Mouse (Mus musculus) forebrain, embryonic 11.5 days (tissue): Measurements from ENCODE around the gene Rasal3. TPM values are rescaled to one million over a fixed set of nuclear protein-coding genes. Genes with fewer than 3 reads are reported as not detected.

Experiments
- ATAC-seq: fragments of 200-750 bp; cut with Nextera tagmentation; replicated peaks from 2 replicates; pipeline ENCODE4 v1.8.0; 2017; ENCODE audit warnings: moderate TSS enrichment; ENCODE audit not compliant: low FRiP score
- DNase-seq: peaks from one replicate; pipeline ENCODE4 v3.0.0-alpha.2; 2017; ENCODE audit warnings: low spot score
- H3K27ac ChIP-seq: fragments of 300-500 bp; sonication (generic); 2 replicates; pipeline ENCODE4 v1.5.1; 2014; ENCODE audit warnings: low read depth, low read length
- H3K27me3 ChIP-seq: fragments of 300-500 bp; sonication (generic); 2 replicates; pipeline ENCODE4 v1.6.1; 2014; ENCODE audit warnings: mild to moderate bottlenecking, low read length, mixed read lengths; ENCODE audit not compliant: control insufficient read depth, insufficient read depth
- H3K36me3 ChIP-seq: fragments of 300-500 bp; sonication (generic); 2 replicates; pipeline ENCODE4 v1.6.1; 2014; ENCODE audit warnings: mild to moderate bottlenecking, low read length, moderate library complexity, mixed read lengths; ENCODE audit not compliant: control insufficient read depth, insufficient read depth
- H3K4me1 ChIP-seq: fragments of 300-500 bp; sonication (generic); replicated peaks from 2 replicates; pipeline ENCODE4 v1.6.1; 2014; ENCODE audit warnings: low read length, mixed read lengths; ENCODE audit not compliant: control insufficient read depth, insufficient read depth
- H3K4me2 ChIP-seq: fragments of 300-500 bp; sonication (generic); 2 replicates; pipeline ENCODE4 v1.6.1; 2014; ENCODE audit warnings: low read depth, mild to moderate bottlenecking, low read length, moderate library complexity, mixed read lengths; ENCODE audit not compliant: severe bottlenecking
- H3K4me3 ChIP-seq: fragments of 300-500 bp; sonication (generic); 2 replicates; pipeline ENCODE4 v1.5.1; 2014; ENCODE audit warnings: low read depth, low read length
- H3K9ac ChIP-seq: fragments of 300-500 bp; sonication (generic); 2 replicates; pipeline ENCODE4 v1.6.1; 2014; ENCODE audit warnings: low read length
- H3K9me3 ChIP-seq: fragments of 300-500 bp; sonication (generic); 2 replicates; pipeline ENCODE4 v1.6.1; 2016; ENCODE audit warnings: low read length, mixed read lengths; ENCODE audit not compliant: control insufficient read depth
- WGBS: fragments of 180-500 bp; shearing (Covaris S2); extraction: QIAGEN DNeasy Blood & Tissue Kit; methylation state at CpG from one replicate; pipeline ENCODE4 v1.1.7; 2014; 5-methylcytosine and 5-hydroxymethylcytosine counted together
- polyA plus RNA-seq: library from polyadenylated mRNA; unstranded; fragments of >200 nt; fragmentation: Nextera tagmentation; extraction: Ambion mirVana; gene quantifications from 2 replicates; pipeline ENCODE4 v1.2.1, GENCODE M21; 2014

Gene Rasal3
- polyA plus RNA-seq, 1 experiment from 2014 or later: 0.21 TPM

GRCm38 (mm10) chr17:32402779-32403157 lies 615 bp downstream of the Rasal3 start:
- 80% methylated on average over 11 of the region's 11 CpGs for WGBS
- no peak overlapping the region for H3K4me3 ChIP-seq
- ATAC-seq (no peak), DNase-seq (no peak)
- H3K27ac ChIP-seq: no peak overlapping the region
- H3K9ac ChIP-seq: no peak overlapping the region
- no peak overlapping the region for H3K4me2 ChIP-seq
- peaks cover 10% of the 10 kb centered on the region for H3K27me3 ChIP-seq
- H3K4me1 ChIP-seq: no peaks in the 10 kb centered on the region
- H3K36me3 ChIP-seq: no peaks in the 10 kb centered on the region
- H3K9me3 ChIP-seq: no peaks in the 10 kb centered on the region

- no peaks in the 10 kb centered on the region for H3K4me1 ChIP-seq
- DNase-seq (no peak), ATAC-seq (no peak)
- H3K27ac ChIP-seq: no peak overlapping the region
- no peak overlapping the region for H3K4me2 ChIP-seq
- no peak overlapping the region for H3K4me3 ChIP-seq
- peaks cover 16% of the 10 kb centered on the region for H3K27me3 ChIP-seq
- no peaks in the 10 kb centered on the region for H3K9me3 ChIP-seq
- no peak overlapping the region for H3K9ac ChIP-seq
- no peaks in the 10 kb centered on the region for H3K36me3 ChIP-seq
- 91% methylated on average over 9 of the region's 9 CpGs for WGBS
Measured at GRCm38 (mm10) chr17:32402011-32402778, 1.2 kb downstream of the Rasal3 start.

- Histone ChIP-seq H3K27me3 (peaks cover 68% of the 10 kb centered on the region), H3K36me3 (no peaks in the 10 kb centered on the region), H3K4me2 (0 out of 2 replicates have a peak overlapping the region, but pooled peaks have one; percentile 24), H3K4me1 (peaks cover 4% of the 10 kb centered on the region; the same call in 1 of the 2 replicates), H3K9me3 (no peaks in the 10 kb centered on the region), H3K9ac (no peak overlapping the region), H3K27ac (no peak overlapping the region), H3K4me3 (peak overlapping the region; percentile 14; the same call in 1 of the 2 replicates)
- no peak for ATAC-seq
- peak; percentile 51 for DNase-seq
- WGBS: 3% methylated on average over 37 of the region's 37 CpGs
Measured at GRCm38 (mm10) chr17:32396266-32396665, 7.1 kb downstream of the Rasal3 start.

- Histone ChIP-seq H3K36me3 (no peaks in the 10 kb centered on the region), H3K27ac (no peak overlapping the region), H3K4me1 (peaks cover 4% of the 10 kb centered on the region; the same call in 1 of the 2 replicates), H3K4me2 (no peak overlapping the region), H3K4me3 (no peak overlapping the region), H3K9me3 (no peaks in the 10 kb centered on the region), H3K27me3 (peaks cover 69% of the 10 kb centered on the region), H3K9ac (no peak overlapping the region)
- 89% methylated on average over 10 of the region's 10 CpGs for WGBS
- DNase-seq (no peak), ATAC-seq (no peak)
Measured at GRCm38 (mm10) chr17:32393944-32394343, 9.4 kb downstream of the Rasal3 start.

GRCm38 (mm10) chr17:32389101-32389659 lies 14.2 kb downstream of the Rasal3 start, which contains the start of gene Wiz:
Wiz (minus strand) TSS chr17:32389439.
- peak within 1 kb of the TSS; percentile 77 for H3K9ac ChIP-seq
- no peaks in the 10 kb centered on the region for H3K9me3 ChIP-seq
- peaks cover 28% of the 10 kb centered on the region for H3K27me3 ChIP-seq
- 0% methylated on average over 22 of the region's 44 CpGs for whole genome bisulfite sequencing
- H3K27ac ChIP-seq: no peak within 1 kb of the TSS
- H3K4me1 ChIP-seq: peaks cover 2% of the 10 kb centered on the region; the same call in 1 of the 2 replicates
- H3K36me3 ChIP-seq: no peaks in the 10 kb centered on the region
- H3K4me3 ChIP-seq: peak within 1 kb of the TSS; percentile 74
- H3K4me2 ChIP-seq: peak within 1 kb of the TSS; percentile 92
- ATAC-seq: peak; percentile 91
- DNase-seq: peak; percentile 96

- Histone ChIP-seq H3K4me1 (peaks cover 2% of the 10 kb centered on the region; the same call in 1 of the 2 replicates), H3K4me3 (peak overlapping the region; percentile 74), H3K27ac (no peak overlapping the region), H3K9ac (peak overlapping the region; percentile 77), H3K9me3 (no peaks in the 10 kb centered on the region), H3K4me2 (peak overlapping the region; percentile 92), H3K27me3 (peaks cover 26% of the 10 kb centered on the region), H3K36me3 (no peaks in the 10 kb centered on the region)
- DNase-seq (no peak), ATAC-seq (peak; percentile 66)
- WGBS: 2% methylated on average over 34 of the region's 39 CpGs
Measured at GRCm38 (mm10) chr17:32388370-32389100, 14.8 kb downstream of the Rasal3 start.

DNA sequence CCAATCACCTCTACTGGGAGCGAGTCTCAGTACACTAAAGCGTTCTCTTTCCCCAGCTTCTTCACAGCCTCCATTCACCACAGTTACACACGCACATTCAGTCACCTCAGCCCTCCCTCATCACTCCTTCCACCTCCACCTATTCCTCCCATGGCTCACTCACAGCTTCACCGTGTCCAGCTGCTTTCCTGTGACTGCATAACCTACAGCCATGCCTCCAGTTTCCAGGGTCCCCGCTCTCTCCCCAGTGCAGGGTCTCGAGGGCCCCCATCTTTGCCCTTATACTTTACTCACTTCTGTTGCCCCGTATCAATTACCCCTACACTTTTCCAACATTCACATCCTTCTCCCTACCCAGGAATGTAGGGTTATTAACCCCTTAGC lies 15.4 kb downstream of the Rasal3 start:
- H3K4me3 ChIP-seq: peak overlapping the region; percentile 74
- H3K4me2 ChIP-seq: peak overlapping the region; percentile 92; the same call in 1 of the 2 replicates
- ATAC-seq (no peak), DNase-seq (peak; percentile 50)
- no peak overlapping the region for H3K27ac ChIP-seq
- H3K27me3 ChIP-seq: peaks cover 21% of the 10 kb centered on the region
- H3K9ac ChIP-seq: peak overlapping the region; percentile 77; the same call in 1 of the 2 replicates
- no peaks in the 10 kb centered on the region; the same call in 1 of the 2 replicates for H3K36me3 ChIP-seq
- WGBS: 31% methylated on average over 7 of the region's 7 CpGs
- no peaks in the 10 kb centered on the region for H3K9me3 ChIP-seq
- H3K4me1 ChIP-seq: peaks cover 2% of the 10 kb centered on the region; the same call in 1 of the 2 replicates

DNA sequence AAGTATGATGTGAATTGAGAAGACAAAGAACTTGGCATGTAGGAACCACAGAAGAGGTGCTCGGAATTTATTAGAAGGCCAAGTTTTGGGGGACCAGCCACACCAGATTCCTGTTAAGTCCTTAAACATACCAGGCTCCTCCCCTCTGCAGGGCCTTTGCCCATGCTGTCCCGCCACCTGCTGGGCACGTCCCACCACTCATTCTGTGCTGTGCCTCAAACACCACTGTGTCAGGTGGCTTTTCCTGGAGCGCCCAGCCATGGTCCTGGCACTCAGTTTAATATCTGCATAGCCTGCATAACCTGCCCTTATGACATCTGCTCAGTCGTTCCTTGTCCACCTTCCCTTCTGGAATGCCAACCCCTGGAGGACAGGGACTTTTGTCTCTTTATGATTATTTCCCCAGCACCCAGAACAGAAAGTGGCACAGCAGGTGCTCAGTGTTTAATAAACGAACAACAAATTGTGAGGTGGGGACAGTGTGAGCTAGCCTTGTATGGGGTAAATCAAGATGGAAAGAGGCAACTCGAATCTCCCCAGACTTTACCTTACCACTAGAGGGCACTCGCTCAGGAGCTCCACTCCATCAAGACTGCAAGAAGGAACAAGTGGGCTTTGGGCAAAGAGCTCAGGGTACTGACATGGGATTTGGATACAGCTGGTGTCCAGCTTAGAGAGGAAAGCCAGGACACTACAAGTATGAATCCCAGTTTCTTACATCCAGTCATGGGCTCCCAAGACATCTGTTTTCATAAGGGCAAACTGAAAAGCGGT lies 16.5 kb downstream of the Rasal3 start:
- H3K4me1 ChIP-seq: peaks cover 2% of the 10 kb centered on the region; the same call in 1 of the 2 replicates
- no peak overlapping the region for H3K27ac ChIP-seq
- H3K9me3 ChIP-seq: no peaks in the 10 kb centered on the region
- H3K36me3 ChIP-seq: no peaks in the 10 kb centered on the region; the same call in 1 of the 2 replicates
- ATAC-seq: no peak
- peaks cover 10% of the 10 kb centered on the region for H3K27me3 ChIP-seq
- no peak overlapping the region for H3K4me2 ChIP-seq
- 73% methylated on average over 9 of the region's 9 CpGs for WGBS
- H3K9ac ChIP-seq: no peak overlapping the region
- DNase-seq: peak; percentile 56
- H3K4me3 ChIP-seq: no peak overlapping the region
